Mouse (Mus musculus): ENCODE measurements around the gene Pola1.

The Pola1 gene

GRCm38 (mm10) chrX:93631657-93632449, at the start of gene Pola1:
Gene Pola1 (minus strand): TSS chrX:93632155.
- peak; percentile 75 to 77 for DNase-seq (ENCODE audit: low spot score in 2 of 2)

DNA sequence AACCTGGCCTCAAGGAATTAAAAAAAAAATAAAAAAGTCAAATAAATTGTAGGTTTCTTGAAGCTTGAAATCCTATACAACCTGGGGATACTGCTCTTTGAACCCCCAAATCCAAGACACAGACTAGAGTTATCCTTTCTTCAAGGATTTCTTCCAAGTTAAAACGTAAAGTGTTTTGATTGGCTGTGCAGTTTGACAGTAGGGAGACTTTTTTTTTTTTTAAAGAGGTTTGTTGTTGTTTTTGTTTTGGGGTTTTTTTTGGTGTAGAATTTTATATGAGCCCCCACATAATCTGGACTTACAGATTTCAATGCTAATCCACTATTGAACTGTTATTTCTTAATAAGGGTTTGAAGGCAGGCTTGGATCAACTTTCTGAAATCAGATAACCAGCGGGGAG, 44.3 kb upstream of the Pola1 start:
- no peak for DNase-seq (ENCODE audit: low spot score in 2 of 2)

GRCm38 (mm10) chrX:93674836-93675795, 43.2 kb upstream of the Pola1 start:
- peak; percentile 52 to 56 for DNase-seq (ENCODE audit: low spot score in 2 of 2)

- no peak for DNase-seq (ENCODE audit: low spot score in 2 of 2)
These were observed 42.5 kb upstream of the Pola1 start for GRCm38 (mm10) chrX:93674432-93674831.

- DNase-seq (ENCODE audit: low spot score in 2 of 2): no peak
These were observed 32.8 kb upstream of the Pola1 start for GRCm38 (mm10) chrX:93664787-93665186.

- no peak for DNase-seq (ENCODE audit: low spot score in 2 of 2)
These were observed 32.1 kb upstream of the Pola1 start for GRCm38 (mm10) chrX:93663919-93664586.

- no peak for DNase-seq (ENCODE audit: low spot score in 2 of 2)
These were observed 23.2 kb upstream of the Pola1 start for GRCm38 (mm10) chrX:93655153-93655552.

- DNase-seq (ENCODE audit: low spot score in 2 of 2): no peak
These were observed 22.5 kb upstream of the Pola1 start, which contains the start of gene Pcyt1b for GRCm38 (mm10) chrX:93654218-93655002. Gene Pcyt1b (plus strand): TSS chrX:93654863.

DNA sequence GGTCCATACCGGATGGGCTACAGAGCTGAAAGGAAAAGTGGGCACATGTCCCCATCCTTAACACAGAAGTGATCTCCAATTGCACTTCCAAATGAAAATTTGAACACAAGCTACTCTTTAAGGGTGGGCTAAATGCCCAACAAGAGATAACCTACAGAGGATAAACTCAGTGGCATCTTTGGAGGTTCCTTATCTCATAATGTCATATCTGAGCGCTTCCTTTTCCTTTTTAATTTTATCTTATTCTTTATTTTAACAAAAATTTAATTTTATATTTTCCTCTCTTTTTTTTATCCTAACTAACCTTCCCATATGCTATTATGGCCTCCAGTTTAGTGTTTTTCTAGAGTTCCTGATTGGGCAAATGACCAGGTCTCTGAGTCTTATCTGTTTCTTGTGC, 18.8 kb upstream of the Pola1 start:
- DNase-seq (ENCODE audit: low spot score in 2 of 2): no peak

GRCm38 (mm10) chrX:93644022-93644421, 12.1 kb upstream of the Pola1 start:
- no peak for DNase-seq (ENCODE audit: low spot score in 2 of 2)

DNA sequence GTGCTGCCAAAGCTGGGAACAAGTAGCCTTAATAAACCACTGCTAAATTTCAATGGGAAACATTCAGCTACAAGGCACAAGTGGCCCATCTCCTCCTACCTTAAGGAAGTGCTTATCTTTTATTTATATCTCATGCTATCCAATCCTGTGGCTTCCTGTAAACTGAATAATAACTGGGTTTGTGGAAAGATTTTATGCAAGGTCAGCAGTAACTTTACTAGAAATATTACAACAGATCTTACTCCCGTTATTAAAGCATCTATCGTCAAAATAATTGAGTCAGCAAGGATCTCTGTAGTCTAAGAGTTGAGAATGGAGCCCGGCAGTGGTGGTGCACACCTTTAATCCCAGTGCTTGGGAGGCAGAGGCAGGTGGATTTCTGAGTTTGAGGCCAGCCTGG, 11.6 kb upstream of the Pola1 start:
- DNase-seq (ENCODE audit: low spot score in 2 of 2): no peak

DNA sequence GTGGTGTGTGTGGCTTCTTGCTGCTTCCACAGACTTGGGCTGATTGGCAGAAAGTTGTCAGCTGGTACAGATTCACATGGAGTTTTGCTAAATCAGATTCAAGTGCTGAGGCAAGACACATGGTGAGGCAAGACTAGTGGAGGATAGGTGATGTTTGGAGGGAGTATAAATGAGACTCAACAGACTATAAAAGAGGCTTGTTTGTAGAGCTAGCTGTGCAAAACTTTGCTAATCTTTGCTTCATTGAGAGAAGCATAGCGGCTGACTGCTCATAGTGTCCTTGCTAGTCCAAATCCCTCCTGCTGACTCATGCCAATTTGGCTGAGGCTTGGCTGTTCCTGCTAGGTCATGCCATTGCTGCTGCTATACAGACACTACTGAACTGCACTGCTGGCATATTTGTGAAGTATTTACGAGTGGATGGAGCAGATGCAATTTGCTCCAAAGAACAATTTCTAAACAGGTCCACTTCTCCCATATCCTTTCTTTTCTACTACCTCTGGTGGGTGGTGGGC, 3.0 kb upstream of the Pola1 start:
- no peak for DNase-seq (ENCODE audit: low spot score in 2 of 2)

- DNase-seq (ENCODE audit: low spot score in 2 of 2): no peak
These were observed 1.7 kb downstream of the Pola1 start for GRCm38 (mm10) chrX:93630256-93630655.

- no peak for DNase-seq (ENCODE audit: low spot score in 2 of 2)
These were observed 29.7 kb downstream of the Pola1 start for GRCm38 (mm10) chrX:93602214-93602613.

GRCm38 (mm10) chrX:93594283-93594682, 37.7 kb downstream of the Pola1 start:
- no peak for DNase-seq (ENCODE audit: low spot score in 2 of 2)

GRCm38 (mm10) chrX:93580931-93581330, 51.0 kb downstream of the Pola1 start:
- no peak for DNase-seq (ENCODE audit: low spot score in 2 of 2)

- no peak for DNase-seq (ENCODE audit: low spot score in 2 of 2)
These were observed 74.8 kb downstream of the Pola1 start for GRCm38 (mm10) chrX:93557171-93557570.

GRCm38 (mm10) chrX:93539779-93540178, 92.2 kb downstream of the Pola1 start:
- DNase-seq (ENCODE audit: low spot score in 2 of 2): no peak

GRCm38 (mm10) chrX:93502865-93503353, 129.0 kb downstream of the Pola1 start:
- DNase-seq (ENCODE audit: low spot score in 2 of 2): no peak

DNA sequence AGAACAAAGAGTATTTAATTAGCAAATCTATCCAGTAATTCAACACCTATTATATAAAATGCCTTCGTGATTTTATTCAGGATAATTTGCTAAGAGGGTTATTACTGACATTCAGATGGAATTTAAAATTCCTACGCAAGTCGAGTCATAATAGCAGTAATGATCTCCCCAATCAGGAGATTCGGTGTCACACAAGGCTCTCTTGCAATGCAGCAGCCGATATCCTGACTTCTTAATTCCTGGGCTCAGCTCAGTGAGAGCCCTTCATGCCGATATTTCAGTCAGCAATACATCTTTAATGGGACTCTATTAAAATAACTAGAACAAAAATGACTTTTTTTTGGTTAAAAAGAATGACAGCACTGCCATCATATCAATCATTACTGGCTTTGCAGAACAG, 134.4 kb downstream of the Pola1 start:
- DNase-seq (ENCODE audit: low spot score in 2 of 2): peak in 1 of 2 experiments; percentile 5

- peak in 1 of 2 experiments; percentile 3 for DNase-seq (ENCODE audit: low spot score in 2 of 2)
These were observed 166.2 kb downstream of the Pola1 start for GRCm38 (mm10) chrX:93465711-93466110.

Measured in left cerebral cortex, adult 9 months (tissue).